9 mouse cellular contexts compared by ENCODE assay signal in genomic region chr14:103653800-103654199, GRCm38 (mm10). TPM values are rescaled to one million over a fixed set of nuclear protein-coding genes. Genes with fewer than 3 reads are reported as not detected.
DNase-seq lines count a peak whose midpoint lies in the region; ATAC-seq and TF ChIP-seq lines count a peak whose summit lies in the region.
"Had no signal": no experiment of that assay in that cellular context is flagged by ENCODE, and none has a peak within 500 bp of the region (broad histone marks: within the 10 kb centered on the region; RNA-seq: fewer than 3 reads in every experiment).

No protein-coding gene starts in this region.

- no peak for TF ChIP-seq POLR2A in lung, adult 2 months (IDR thresholded peaks at IDR 0.05; ENCODE audit: borderline replicate concordance, extremely low read depth, low read depth, low read length)
- TF ChIP-seq POLR2A in cortical plate, adult 2 months (IDR thresholded peaks at IDR 0.05; ENCODE audit: extremely low read depth, insufficient read depth, low read length), result no peak
- no peak for TF ChIP-seq POLR2A in myocyte (IDR thresholded peaks at IDR 0.05; ENCODE audit: insufficient read length, low read depth)

- H3K9ac ChIP-seq in forebrain, embryonic 12.5 days, result no peak overlapping the region

- no peaks in the 10 kb centered on the region for H3K79me2 ChIP-seq in myocyte (ENCODE audit: control insufficient read depth, insufficient read depth)

- no peaks in the 10 kb centered on the region for H3K9me3 ChIP-seq in forebrain, embryonic 12.5 days
- H3K9me3 ChIP-seq in forebrain, embryonic 10.5 days, result no peaks in the 10 kb centered on the region

- H3K27ac ChIP-seq in forebrain, embryonic 12.5 days, result no peak overlapping the region
- no peak overlapping the region for H3K27ac ChIP-seq in forebrain, embryonic 10.5 days
- H3K27ac ChIP-seq in cortical plate, adult 2 months (ENCODE audit: insufficient read depth, low read length), result peak overlapping the region; percentile 25; the same call in 1 of the 2 replicates

- WGBS in forebrain, embryonic 12.5 days, result 71% methylated on average over 5 of the region's 5 CpGs
- WGBS in forebrain, embryonic 10.5 days, result 69% methylated on average over 5 of the region's 5 CpGs
- 44% methylated on average over 5 of the region's 5 CpGs for WGBS in lung, adult 2 months

- H3K4me2 ChIP-seq in forebrain, embryonic 12.5 days, result peak overlapping the region; percentile 2; the same call in 1 of the 2 replicates
- H3K4me2 ChIP-seq in myocyte (ENCODE audit: low read depth), result peak overlapping the region; percentile 12

- intact Hi-C loops in left cerebral cortex, postnatal 4 days (cut with DNase I), result loop anchor here (5.0 kb wide), 3 partner anchors 39 to 804 kb away; no protein-coding TSS in a partner anchor

- no peak overlapping the region for H3ac ChIP-seq in myocyte (ENCODE audit: control insufficient read depth, insufficient read length)

- no peak for TF ChIP-seq CTCF in lung, adult 2 months (IDR thresholded peaks at IDR 0.05; ENCODE audit: insufficient read depth, low read length)
- no peak for TF ChIP-seq CTCF in cortical plate, adult 2 months (IDR thresholded peaks at IDR 0.05; ENCODE audit: extremely low read depth, insufficient read depth, low read length)

- H3K4me1 ChIP-seq in forebrain, embryonic 12.5 days, result peaks cover 55% of the 10 kb centered on the region
- peaks cover 48% of the 10 kb centered on the region for H3K4me1 ChIP-seq in forebrain, embryonic 10.5 days
- H3K4me1 ChIP-seq in lung, adult 2 months (ENCODE audit: control insufficient read depth, insufficient read depth, low read length), result 0 out of 2 replicates have a peak, but pooled peaks cover 2% of the 10 kb centered on the region
- H3K4me1 ChIP-seq in cortical plate, adult 2 months (ENCODE audit: control insufficient read depth, insufficient read depth, low read length), result peaks cover 13% of the 10 kb centered on the region

- no peak for ATAC-seq in forebrain, embryonic 12.5 days (ENCODE audit: low FRiP score)
- ATAC-seq in erythroblast, adult 5-6 weeks (replicated peaks; ENCODE audit: low FRiP score, poor library complexity, severe bottlenecking), result no peak

- H3K36me3 ChIP-seq in forebrain, embryonic 12.5 days (replicated peaks), result peaks cover 12% of the 10 kb centered on the region
- H3K36me3 ChIP-seq in forebrain, embryonic 10.5 days (replicated peaks), result peaks cover 21% of the 10 kb centered on the region
- H3K36me3 ChIP-seq in myocyte (ENCODE audit: control insufficient read depth, insufficient read depth), result no peaks in the 10 kb centered on the region

- no peaks in the 10 kb centered on the region for H3K27me3 ChIP-seq in forebrain, embryonic 12.5 days
- peaks cover 4% of the 10 kb centered on the region for H3K27me3 ChIP-seq in forebrain, embryonic 10.5 days (ENCODE audit: poor library complexity, severe bottlenecking)
- no peaks in the 10 kb centered on the region for H3K27me3 ChIP-seq in myocyte (ENCODE audit: control insufficient read depth, insufficient read depth, insufficient read length)

- DNase-seq in forebrain, embryonic 10.5 days (ENCODE audit: extremely low spot score, low spot score), result no peak
- no peak for DNase-seq in lung, adult 2 months
- DNase-seq in lung, adult 18-20 months, result no peak
- no peak for DNase-seq in left cerebral cortex, postnatal 4 days

- H3K4me3 ChIP-seq in forebrain, embryonic 12.5 days (replicated peaks), result no peak overlapping the region
- no peak overlapping the region for H3K4me3 ChIP-seq in forebrain, embryonic 10.5 days
- peak overlapping the region; percentile 42 for H3K4me3 ChIP-seq in lung, adult 2 months (replicated peaks; ENCODE audit: extremely low read depth, low read depth, low read length)
- H3K4me3 ChIP-seq in cortical plate, adult 2 months (ENCODE audit: insufficient read depth, low read length), result no peak overlapping the region
- no peak overlapping the region for H3K4me3 ChIP-seq in myocyte

TF ChIP-seq in myocyte, 11 proteins besides CTCF, POLR2A, EP300 and RAD21:
- TF ChIP-seq MAX (IDR thresholded peaks at IDR 0.05; ENCODE audit: low read depth) (no peak), TCF3 (IDR thresholded peaks at IDR 0.05; ENCODE audit: insufficient read length, low read depth) (no peak), SRF (IDR thresholded peaks at IDR 0.05; ENCODE audit: control insufficient read depth, insufficient read length, low read depth) (no peak), CEBPB (IDR thresholded peaks at IDR 0.05; ENCODE audit: insufficient read depth, poor library complexity, severe bottlenecking) (no peak), MYOD1 (IDR thresholded peaks at IDR 0.05; ENCODE audit: control insufficient read depth in 1 of 3, insufficient read length in 2 of 3, low read depth in 2 of 3) (no peak), E2F4 (IDR thresholded peaks at IDR 0.05; ENCODE audit: insufficient read depth) (no peak), POLR2AphosphoS2 (IDR thresholded peaks at IDR 0.05; ENCODE audit: insufficient read length, low read depth) (no peak), TCF12 (IDR thresholded peaks at IDR 0.05; ENCODE audit: insufficient read depth, poor library complexity, severe bottlenecking) (no peak), REST (IDR thresholded peaks at IDR 0.05; ENCODE audit: insufficient read depth, insufficient read length) (no peak)

RNA-seq across cellular contexts. Expression of gene Slain1, which starts 3.8 kb away (rescaled TPM):
- 27.8 and 29.5 TPM in 2 replicates for polyA plus RNA-seq in forebrain, embryonic 12.5 days (2016; fragmentation: Nextera tagmentation; extraction: Ambion mirVana)
- polyA plus RNA-seq in forebrain, embryonic 10.5 days (2016; fragmentation: Nextera tagmentation; extraction: Ambion mirVana), result 4.2 and 4.3 TPM in 2 replicates
- 5.0 and 6.5 TPM in 2 replicates for polyA plus RNA-seq in lung, adult 2 months (2012; rRNA removed)
- 58.4 and 72.4 TPM in 2 replicates for polyA plus RNA-seq in cortical plate, adult 2 months (2012; rRNA removed)
- polyA plus RNA-seq in myocyte (2012; fragmentation: generic; extraction: Trizol), result not detected
- total RNA-seq in erythroblast, adult 5-6 weeks (2015; ENCODE audit: low replicate concordance), result 0.42 and 2.5 TPM in 2 replicates
- total RNA-seq in erythroblast, adult 5-6 weeks (2017; ENCODE audit: low replicate concordance), result 1.4 and 7.5 TPM in 2 replicates
- total RNA-seq in left cerebral cortex, postnatal 4 days (2021), result 10 to 100 TPM; 82.2 to 93.0 TPM
- total RNA-seq: gastrocnemius, adult 18-20 months had no signal
